In the genomic region with DNA sequence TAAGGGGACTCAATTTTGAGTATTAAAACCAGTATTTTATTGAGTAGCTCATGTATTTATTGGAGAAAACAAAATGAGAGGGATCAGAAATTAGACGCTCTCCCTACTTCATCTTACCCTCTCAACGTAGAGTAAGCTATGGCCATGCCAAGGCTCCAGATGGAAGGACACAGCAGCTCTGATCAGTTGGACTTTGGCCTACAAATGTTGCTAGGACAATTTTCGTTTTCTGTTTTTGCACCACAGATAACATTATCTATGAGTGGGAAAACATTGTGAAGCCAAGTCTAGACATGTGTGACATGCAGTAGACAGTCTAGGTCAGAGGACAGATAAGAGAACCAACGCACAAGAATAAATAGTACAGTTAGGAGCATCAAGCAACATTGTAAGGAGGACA, we compare ENCODE assay signal across 17 mouse cellular contexts.
"Had no signal": no experiment of that assay in that cellular context is flagged by ENCODE, and none has a peak within 500 bp of the region (broad histone marks: within the 10 kb centered on the region; RNA-seq: fewer than 3 reads in every experiment).

No protein-coding gene starts in this region.

- DNase-seq: kidney, adult 2 months; kidney, postnatal 10 days; kidney, postnatal 36 days; left cerebral cortex, postnatal 4 days; liver, embryonic 13.5 days; lung, adult 2 months; lung, postnatal 14 days; lung, postnatal 4 days; thymus, adult 18-20 months; thymus, postnatal 36 days had no signal

- H3K27me3 ChIP-seq: kidney, embryonic 15.5 days; limb, embryonic 12.5 days; limb, embryonic 15.5 days; liver, embryonic 13.5 days; midbrain, embryonic 12.5 days; midbrain, embryonic 15.5 days; neural tube, embryonic 12.5 days; neural tube, embryonic 15.5 days had no signal

- H3K9me3 ChIP-seq: kidney, embryonic 15.5 days; limb, embryonic 12.5 days; limb, embryonic 15.5 days; liver, embryonic 13.5 days; midbrain, embryonic 12.5 days; midbrain, embryonic 15.5 days; neural tube, embryonic 12.5 days; neural tube, embryonic 15.5 days had no signal

- H3K4me2 ChIP-seq: kidney, embryonic 15.5 days; limb, embryonic 12.5 days; limb, embryonic 15.5 days; liver, embryonic 13.5 days; midbrain, embryonic 12.5 days; midbrain, embryonic 15.5 days; neural tube, embryonic 12.5 days; neural tube, embryonic 15.5 days had no signal

- H3K27ac ChIP-seq: kidney, embryonic 15.5 days; limb, embryonic 12.5 days; limb, embryonic 15.5 days; liver, embryonic 13.5 days; midbrain, embryonic 12.5 days; midbrain, embryonic 15.5 days; neural tube, embryonic 12.5 days; neural tube, embryonic 15.5 days had no signal

- H3K36me3 ChIP-seq: limb, embryonic 12.5 days; limb, embryonic 15.5 days; liver, embryonic 13.5 days; midbrain, embryonic 12.5 days; midbrain, embryonic 15.5 days; neural tube, embryonic 12.5 days; neural tube, embryonic 15.5 days had no signal

- ATAC-seq: midbrain, embryonic 15.5 days had no signal

- H3K4me3 ChIP-seq: kidney, embryonic 15.5 days; limb, embryonic 12.5 days; limb, embryonic 15.5 days; liver, embryonic 13.5 days; midbrain, embryonic 12.5 days; midbrain, embryonic 15.5 days; neural tube, embryonic 12.5 days; neural tube, embryonic 15.5 days had no signal

- H3K9ac ChIP-seq: kidney, embryonic 15.5 days; limb, embryonic 12.5 days; limb, embryonic 15.5 days; liver, embryonic 13.5 days; midbrain, embryonic 12.5 days; midbrain, embryonic 15.5 days; neural tube, embryonic 12.5 days; neural tube, embryonic 15.5 days had no signal

- H3K4me1 ChIP-seq: kidney, embryonic 15.5 days; limb, embryonic 12.5 days; limb, embryonic 15.5 days; liver, embryonic 13.5 days had no signal
